Mouse (Mus musculus) left cerebral cortex, adult 8-10 months (tissue): ENCODE measurements around the gene Rhag. TPM values are rescaled to one million over a fixed set of nuclear protein-coding genes. Genes with fewer than 3 reads are reported as not detected.
A peak's percentile ranks its signal among the peaks of the same experiment; 100 is the strongest.

Experiments used
- DNase-seq, 2 experiments: peaks; one replicate each; pipeline ENCODE4 v3.0.0; 2022; ENCODE audit warnings: low spot score in 2 of 2
- total RNA-seq, 4 experiments: library from RNA; stranded (reverse); gene quantifications; 2 replicates each; pipeline ENCODE4 v1.2.4; 2022

Rhag gene
- total RNA-seq, 4 experiments from 2014 or later, result not detected

DNA sequence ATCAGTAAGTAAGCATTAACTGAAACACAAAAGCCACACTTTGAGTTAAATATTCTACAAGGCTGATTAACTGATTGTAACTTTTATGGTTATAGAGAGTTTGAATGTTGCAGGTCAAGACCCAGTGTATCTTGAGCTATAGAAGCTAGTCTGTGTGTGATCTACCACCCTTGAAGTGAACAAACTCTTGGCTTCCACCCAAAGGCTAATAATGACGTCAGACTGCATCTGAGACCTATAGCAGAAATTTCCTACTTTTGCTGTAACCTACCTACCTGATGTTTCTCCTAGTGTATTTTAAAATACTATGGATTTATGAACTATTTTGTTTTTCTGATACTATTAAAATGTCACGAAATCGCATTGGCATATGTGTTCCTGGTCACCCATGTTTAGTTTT lies 63.8 kb downstream of the Rhag start:
- no peak for DNase-seq

DNA sequence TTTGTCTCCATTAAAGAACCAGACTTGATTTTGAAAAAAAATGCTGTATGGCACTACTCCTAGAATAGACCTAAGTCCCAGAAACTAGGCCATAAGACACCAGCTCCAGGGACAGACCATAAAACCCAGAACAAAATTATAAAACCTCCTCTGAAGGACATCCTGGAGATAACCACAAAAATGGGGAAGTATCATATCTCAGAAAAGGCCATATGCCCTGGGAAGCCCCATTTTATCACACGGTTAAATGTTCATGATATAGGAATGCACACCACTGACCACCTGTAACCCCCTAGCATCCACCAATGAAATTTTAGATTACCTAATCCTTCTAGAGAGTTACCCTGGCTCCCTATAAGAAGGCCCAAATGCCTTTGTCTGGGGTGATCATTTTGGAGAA lies 64.6 kb downstream of the Rhag start:
- DNase-seq, result no peak

DNA sequence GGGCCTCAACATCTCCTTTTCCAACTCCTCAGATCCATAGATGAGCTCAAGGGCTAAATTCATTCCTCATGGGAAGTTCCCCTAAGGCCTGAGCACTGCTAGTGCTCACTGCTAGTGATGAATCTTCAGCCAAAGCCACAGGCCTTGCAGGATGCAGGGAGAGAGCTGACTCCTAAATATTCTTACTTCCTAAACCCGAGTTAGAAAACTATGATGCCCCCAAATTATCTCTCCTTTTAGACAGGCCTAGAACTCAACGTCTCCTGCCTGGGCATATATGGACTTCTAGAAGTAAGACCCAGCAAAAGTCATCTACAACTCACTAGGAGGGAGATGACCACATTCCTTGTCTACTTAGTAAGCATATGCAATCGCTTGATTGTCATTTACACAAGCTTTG lies 66.8 kb downstream of the Rhag start:
- no peak for DNase-seq

DNA sequence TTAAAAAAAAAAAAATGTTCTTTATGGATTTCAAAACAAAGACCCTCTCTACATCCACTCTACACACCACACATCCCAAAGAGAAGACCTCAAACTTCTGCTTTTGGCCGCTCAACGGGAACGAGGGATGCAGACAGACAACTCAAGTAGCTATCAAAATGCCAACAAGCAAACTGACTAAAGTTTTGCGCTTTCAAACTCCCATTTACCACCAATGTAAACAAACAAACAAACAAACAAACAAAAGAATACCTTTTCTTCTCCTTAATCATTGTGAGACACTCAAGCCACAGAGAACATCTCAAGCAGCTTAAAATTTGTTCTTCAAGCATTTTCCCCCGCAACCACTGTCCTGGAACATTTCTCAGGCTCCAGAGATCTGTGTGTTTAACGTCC lies 68.6 kb downstream of the Rhag start:
- no peak for DNase-seq

DNA sequence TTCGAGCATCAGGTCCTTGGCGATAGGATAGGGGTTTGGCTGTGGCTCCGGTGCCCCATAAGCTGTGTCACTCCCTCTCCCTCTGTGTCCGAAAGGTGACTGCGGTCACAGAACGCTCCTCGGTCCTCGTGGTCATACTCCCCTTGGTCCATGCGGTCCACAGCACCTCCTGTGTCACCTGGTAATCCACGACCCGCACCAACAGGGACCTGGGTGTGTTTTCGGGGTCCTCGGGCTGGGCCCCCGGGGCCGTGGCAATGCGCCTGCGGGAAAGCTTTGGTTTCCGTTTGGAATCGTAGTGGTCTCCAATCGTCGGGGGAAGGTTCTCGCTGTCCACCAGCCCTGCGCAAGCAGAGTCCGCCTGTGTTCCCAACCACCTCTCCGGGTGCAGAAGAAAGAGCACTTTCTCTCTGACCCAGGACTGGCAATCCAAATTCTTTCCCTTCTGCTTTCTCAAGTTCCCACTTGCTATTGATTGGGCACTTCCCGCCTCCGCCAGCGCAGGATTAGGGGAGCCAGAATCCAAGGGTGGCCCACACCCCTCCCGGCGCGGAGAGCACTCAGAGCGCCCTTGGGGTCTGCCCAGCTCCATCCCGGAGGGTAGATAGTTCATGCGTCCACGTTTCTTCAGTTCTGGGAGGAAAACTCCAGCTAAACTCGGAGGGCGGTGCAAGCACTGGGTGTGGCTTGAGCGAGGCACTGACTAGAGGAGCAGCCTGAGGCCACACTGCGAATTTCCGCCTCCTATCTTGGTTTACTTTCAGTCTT lies 69.2 kb downstream of the Rhag start, which contains the start of gene 9130008F23Rik:
TSS of gene 9130008F23Rik (minus strand) at position 636 of the 768 bp plus-strand sequence.
- peak in 1 of 2 experiments; percentile 4 for DNase-seq

DNA sequence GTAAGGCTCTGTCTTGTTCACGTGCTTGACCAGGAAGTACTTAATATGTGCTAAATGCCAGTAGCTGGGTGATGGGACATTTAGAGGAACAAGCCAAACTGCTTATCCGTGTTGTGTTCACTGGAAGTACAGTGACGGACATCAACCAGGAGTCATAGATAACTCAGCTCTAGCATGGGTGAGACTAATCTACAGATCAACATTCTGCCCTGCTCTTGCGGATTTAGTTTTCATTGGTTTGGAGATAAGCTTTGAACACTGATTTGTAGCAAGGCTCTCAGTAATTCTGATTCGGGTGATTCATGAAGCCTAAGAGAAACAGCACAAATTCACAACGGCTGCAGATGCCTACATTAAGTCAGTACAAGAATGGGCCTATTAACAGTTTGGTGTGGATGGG lies 71.2 kb downstream of the Rhag start:
- no peak for DNase-seq

DNA sequence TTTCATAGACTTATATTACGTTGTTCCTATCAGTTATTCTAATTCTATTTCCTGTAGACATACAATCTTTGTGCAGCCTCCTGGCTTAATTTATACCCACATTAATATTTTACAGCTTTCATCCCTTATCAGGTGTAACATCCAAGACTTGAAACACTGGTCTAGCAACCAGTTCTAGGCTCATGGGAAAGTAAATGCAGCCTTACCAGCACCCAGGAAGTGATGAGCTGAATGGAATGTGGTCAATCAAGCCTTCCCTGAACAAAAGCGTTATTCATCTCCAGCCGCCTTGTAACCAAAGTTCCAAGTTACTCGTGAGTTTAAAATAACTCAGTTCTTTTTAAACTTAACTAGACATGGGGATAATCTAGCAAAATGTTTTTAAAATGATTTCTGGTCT lies 74.2 kb downstream of the Rhag start:
- DNase-seq, result no peak

DNA sequence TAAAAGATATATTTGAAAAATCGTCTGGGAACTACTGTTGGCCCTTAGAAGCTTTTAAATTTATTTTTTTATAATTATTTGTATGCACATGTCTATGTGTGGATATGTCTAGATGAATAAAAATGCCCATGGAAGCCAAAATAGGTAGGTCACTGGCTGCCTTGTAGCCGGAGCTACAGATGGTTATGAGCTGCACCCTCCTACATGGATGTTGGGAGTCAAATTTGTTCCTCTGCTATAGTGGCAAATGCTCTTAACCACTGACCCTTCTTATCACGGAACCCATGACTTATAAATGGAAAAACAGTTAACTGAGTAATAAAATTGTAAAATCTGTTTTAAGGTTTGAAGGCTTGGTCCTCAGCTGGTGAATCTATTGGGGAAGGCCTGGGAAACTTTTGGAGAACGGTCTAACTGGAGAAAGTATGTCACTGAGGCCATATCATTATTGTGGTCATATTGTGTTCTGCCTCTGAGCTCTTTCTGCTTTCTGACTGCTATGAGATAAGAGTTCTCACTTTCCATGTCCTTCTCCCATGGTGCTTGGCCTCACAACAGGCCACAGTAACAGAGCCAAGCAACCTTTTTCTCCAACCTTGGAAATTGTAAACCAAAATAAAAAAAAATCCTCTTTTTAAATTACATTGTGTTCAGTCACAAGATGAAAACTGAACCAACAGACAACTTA lies 77.1 kb downstream of the Rhag start:
- no peak for DNase-seq

Other genes with a start within 250 kb of the Rhag start
- not detected for gene Esp6, start 249.6 kb upstream of the Rhag start, total RNA-seq
- gene Esp4, start 212.5 kb upstream of the Rhag start, total RNA-seq, result not detected
- gene Esp3, start 179.1 kb upstream of the Rhag start, total RNA-seq, result not detected
- not detected for gene Esp1, start 84.0 kb upstream of the Rhag start, total RNA-seq
- not detected for gene Crisp2, start 4.1 kb upstream of the Rhag start, total RNA-seq
- gene 9130008F23Rik, start 69.4 kb downstream of the Rhag start, total RNA-seq, result under 1 TPM in 1 of 4 experiments, not detected in 3; 0.26 TPM
- gene Glyatl3, start 103.2 kb downstream of the Rhag start, total RNA-seq, result not detected
- gene Mut, start 123.6 kb downstream of the Rhag start, total RNA-seq, result 10 to 100 TPM; 50.0 to 54.6 (median 50.6) TPM
- 1 to 10 TPM; 3.8 to 4.7 (median 4.3) TPM for gene Cenpq, start 123.9 kb downstream of the Rhag start, total RNA-seq